Mouse (Mus musculus) heart, postnatal 0 days (tissue): ENCODE results near the gene S100a6.

Source experiments
- CTCF ChIP-seq: IDR thresholded peaks from 2 replicates; pipeline ENCODE4 v1.5.1; 2016; ENCODE audit warnings: antibody characterized with exemption, control low read depth, low read depth
- EP300 ChIP-seq: IDR thresholded peaks from 2 replicates; pipeline ENCODE4 v1.6.1; 2016; ENCODE audit warnings: antibody characterized with exemption, low read depth

- TF ChIP-seq CTCF (no peak), EP300 (no peak)
Measured at GRCm38 (mm10) chr3:90647291-90647690, 34.6 kb downstream of the S100a6 start.
